Mouse (Mus musculus) kidney, embryonic 14.5 days (tissue): ENCODE results near the gene Lig1. TPM values are rescaled to one million over a fixed set of nuclear protein-coding genes. Genes with fewer than 3 reads are reported as not detected.

ENCODE experiments used
- ATAC-seq: fragments of 200-750 bp; cut with Nextera tagmentation; 2 replicates; pipeline ENCODE4 v1.8.0; 2017; ENCODE audit warnings: moderate number of reproducible peaks, mild to moderate bottlenecking, moderate TSS enrichment, moderate library complexity; ENCODE audit not compliant: low FRiP score, low TSS enrichment
- H3K27ac ChIP-seq: fragments of 300-500 bp; sonication (generic); 2 replicates; pipeline ENCODE4 v1.5.1; 2014; ENCODE audit warnings: low read depth, mild to moderate bottlenecking, low read length, moderate library complexity, mixed read lengths
- H3K27me3 ChIP-seq: fragments of 300-500 bp; sonication (generic); 2 replicates; pipeline ENCODE4 v1.6.1; 2014; ENCODE audit warnings: mild to moderate bottlenecking, low read length; ENCODE audit not compliant: control insufficient read depth, insufficient read depth
- H3K36me3 ChIP-seq: fragments of 300-500 bp; sonication (generic); 2 replicates; pipeline ENCODE4 v1.6.1; 2014; ENCODE audit warnings: low read length, mixed read lengths; ENCODE audit not compliant: control insufficient read depth, insufficient read depth
- H3K4me1 ChIP-seq: fragments of 300-500 bp; sonication (generic); 2 replicates; pipeline ENCODE4 v1.6.1; 2014; ENCODE audit warnings: low read length, mixed read lengths; ENCODE audit not compliant: control insufficient read depth, insufficient read depth
- H3K4me2 ChIP-seq: fragments of 300-500 bp; sonication (generic); replicated peaks from 2 replicates; pipeline ENCODE4 v1.6.1; 2014; ENCODE audit warnings: low read depth, mild to moderate bottlenecking, low read length
- H3K4me3 ChIP-seq: fragments of 300-500 bp; sonication (generic); 2 replicates; pipeline ENCODE4 v1.5.1; 2014; ENCODE audit warnings: mild to moderate bottlenecking, low read length
- H3K9ac ChIP-seq: fragments of 300-500 bp; sonication (generic); 2 replicates; pipeline ENCODE4 v1.6.1; 2014; ENCODE audit warnings: low read depth, mild to moderate bottlenecking, low read length, moderate library complexity
- H3K9me3 ChIP-seq: fragments of 300-500 bp; sonication (generic); 2 replicates; pipeline ENCODE4 v1.6.1; 2016; ENCODE audit warnings: low read length; ENCODE audit not compliant: control insufficient read depth
- WGBS: fragments of 180-500 bp; shearing (Covaris S2); extraction: QIAGEN DNeasy Blood & Tissue Kit; methylation state at CpG from one replicate; pipeline ENCODE4 v1.1.7; 2014; 5-methylcytosine and 5-hydroxymethylcytosine counted together
- polyA plus RNA-seq: library from polyadenylated mRNA; unstranded; fragments of >200 nt; fragmentation: Nextera tagmentation; extraction: Ambion mirVana; gene quantifications from 2 replicates; pipeline ENCODE4 v1.2.1, GENCODE M21; 2014

The Lig1 gene
- polyA plus RNA-seq, 1 experiment from 2014 or later: 120 TPM

GRCm38 (mm10) chr7:13298821-13299220, 21.7 kb downstream of the Lig1 start:
- Histone ChIP-seq H3K9me3 (no peaks in the 10 kb centered on the region), H3K4me3 (no peak overlapping the region), H3K27me3 (no peaks in the 10 kb centered on the region), H3K36me3 (peaks cover 93% of the 10 kb centered on the region), H3K4me2 (no peak overlapping the region), H3K4me1 (no peaks in the 10 kb centered on the region), H3K27ac (no peak overlapping the region), H3K9ac (no peak overlapping the region)
- 94% methylated on average over 5 of the region's 5 CpGs for WGBS
- no peak for ATAC-seq

GRCm38 (mm10) chr7:13301643-13302042, 24.6 kb downstream of the Lig1 start:
- Histone ChIP-seq H3K9ac (no peak overlapping the region), H3K27ac (no peak overlapping the region), H3K9me3 (no peaks in the 10 kb centered on the region), H3K27me3 (no peaks in the 10 kb centered on the region), H3K4me2 (no peak overlapping the region), H3K4me3 (no peak overlapping the region), H3K4me1 (no peaks in the 10 kb centered on the region), H3K36me3 (peaks cover 90% of the 10 kb centered on the region)
- no peak for ATAC-seq
- 95% methylated on average over 1 of the region's 1 CpGs for WGBS

DNA sequence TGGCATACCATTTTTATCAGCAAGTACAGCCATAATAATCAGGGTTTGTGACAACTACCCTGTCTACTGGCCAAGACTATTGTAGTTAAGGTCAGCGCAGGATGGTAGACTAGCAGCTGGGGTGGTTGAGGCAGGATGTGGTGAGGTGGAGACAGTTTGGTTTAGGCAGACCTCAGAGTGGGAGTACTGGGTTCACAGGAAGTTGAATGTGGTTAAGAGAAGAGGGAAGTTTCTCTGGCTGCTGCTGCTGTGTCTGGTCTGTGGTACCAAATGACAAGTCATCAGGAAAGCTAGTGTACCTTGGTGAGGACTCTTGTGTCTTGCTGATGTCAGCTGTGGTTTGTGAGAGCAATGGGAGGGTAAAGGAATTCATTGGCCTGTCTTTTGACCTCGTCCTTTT, 25.7 kb downstream of the Lig1 start:
- H3K9me3 ChIP-seq: no peaks in the 10 kb centered on the region
- no peaks in the 10 kb centered on the region for H3K27me3 ChIP-seq
- 92% methylated on average over 2 of the region's 2 CpGs for WGBS
- H3K9ac ChIP-seq: no peak overlapping the region
- ATAC-seq: no peak
- peaks cover 89% of the 10 kb centered on the region for H3K36me3 ChIP-seq
- H3K4me3 ChIP-seq: no peak overlapping the region
- no peak overlapping the region for H3K27ac ChIP-seq
- no peak overlapping the region for H3K4me2 ChIP-seq
- no peaks in the 10 kb centered on the region for H3K4me1 ChIP-seq

- H3K27me3 ChIP-seq: no peaks in the 10 kb centered on the region
- no peak overlapping the region for H3K4me2 ChIP-seq
- no peak for ATAC-seq
- peaks cover 91% of the 10 kb centered on the region for H3K36me3 ChIP-seq
- H3K4me1 ChIP-seq: no peaks in the 10 kb centered on the region
- no peak overlapping the region for H3K9ac ChIP-seq
- H3K9me3 ChIP-seq: no peaks in the 10 kb centered on the region
- H3K27ac ChIP-seq: no peak overlapping the region
- H3K4me3 ChIP-seq: no peak overlapping the region
Observed at GRCm38 (mm10) chr7:13303372-13303771, 26.3 kb downstream of the Lig1 start.

DNA sequence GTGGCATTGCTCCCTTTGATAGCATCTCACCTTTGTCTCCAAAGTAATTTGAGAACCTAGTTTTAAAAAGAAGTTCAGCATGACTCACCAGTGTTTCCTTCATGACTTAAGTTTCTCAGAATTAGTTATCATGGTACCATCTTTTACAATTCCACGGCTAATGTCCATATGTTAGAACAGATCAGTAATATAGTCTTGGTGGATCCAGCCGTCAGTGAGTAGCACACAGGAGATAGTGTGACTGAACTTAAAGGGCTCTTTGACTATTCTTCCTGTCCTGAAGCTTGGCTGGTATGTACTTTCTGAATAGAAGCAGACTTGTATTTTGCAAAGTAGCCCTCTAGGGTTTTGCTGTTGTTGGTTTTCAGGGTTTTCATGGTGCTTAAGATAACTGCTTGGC, 32.3 kb downstream of the Lig1 start:
- Histone ChIP-seq H3K9me3 (no peaks in the 10 kb centered on the region), H3K4me1 (no peaks in the 10 kb centered on the region), H3K27me3 (no peaks in the 10 kb centered on the region), H3K36me3 (peaks cover 83% of the 10 kb centered on the region), H3K4me2 (no peak overlapping the region), H3K27ac (no peak overlapping the region), H3K9ac (no peak overlapping the region), H3K4me3 (no peak overlapping the region)
- no peak for ATAC-seq
- 86% methylated on average over 2 of the region's 2 CpGs for WGBS

- ATAC-seq: no peak
- 98% methylated on average over 6 of the region's 6 CpGs for WGBS
- peaks cover 73% of the 10 kb centered on the region for H3K36me3 ChIP-seq
Observed at GRCm38 (mm10) chr7:13310493-13311199, 33.6 kb downstream of the Lig1 start.

DNA sequence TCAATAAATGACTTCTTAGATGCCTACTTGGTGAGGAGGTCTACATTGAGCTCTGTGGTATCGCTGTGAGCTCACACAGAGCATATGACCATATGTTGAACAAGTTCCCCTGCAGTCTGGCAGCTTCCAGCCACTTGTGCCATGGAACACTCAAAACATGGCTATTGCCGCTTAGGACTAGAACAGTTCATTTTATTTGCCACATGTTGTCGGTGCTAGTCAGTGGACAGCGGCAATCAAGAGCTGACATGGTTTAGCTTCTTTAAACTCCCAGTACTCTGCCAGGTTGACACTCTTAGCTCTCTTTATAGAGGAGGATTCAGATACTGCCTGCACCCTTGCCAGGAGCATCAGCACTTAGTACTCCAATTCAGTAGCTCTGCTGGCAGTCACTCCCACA, 34.3 kb downstream of the Lig1 start:
- ATAC-seq: no peak
- Histone ChIP-seq H3K4me3 (no peak overlapping the region), H3K27ac (no peak overlapping the region), H3K27me3 (no peaks in the 10 kb centered on the region), H3K9me3 (no peaks in the 10 kb centered on the region), H3K36me3 (peaks cover 65% of the 10 kb centered on the region), H3K4me1 (no peaks in the 10 kb centered on the region), H3K4me2 (no peak overlapping the region), H3K9ac (no peak overlapping the region)
- 91% methylated on average over 4 of the region's 4 CpGs for WGBS

More at GRCm38 (mm10) chr7:13310493-13311199, 33.6 kb downstream of the Lig1 start:
- Histone ChIP-seq H3K4me2 (no peak overlapping the region), H3K27ac (no peak overlapping the region), H3K27me3 (no peaks in the 10 kb centered on the region), H3K9ac (no peak overlapping the region), H3K4me1 (no peaks in the 10 kb centered on the region), H3K4me3 (no peak overlapping the region), H3K9me3 (no peaks in the 10 kb centered on the region)

DNA sequence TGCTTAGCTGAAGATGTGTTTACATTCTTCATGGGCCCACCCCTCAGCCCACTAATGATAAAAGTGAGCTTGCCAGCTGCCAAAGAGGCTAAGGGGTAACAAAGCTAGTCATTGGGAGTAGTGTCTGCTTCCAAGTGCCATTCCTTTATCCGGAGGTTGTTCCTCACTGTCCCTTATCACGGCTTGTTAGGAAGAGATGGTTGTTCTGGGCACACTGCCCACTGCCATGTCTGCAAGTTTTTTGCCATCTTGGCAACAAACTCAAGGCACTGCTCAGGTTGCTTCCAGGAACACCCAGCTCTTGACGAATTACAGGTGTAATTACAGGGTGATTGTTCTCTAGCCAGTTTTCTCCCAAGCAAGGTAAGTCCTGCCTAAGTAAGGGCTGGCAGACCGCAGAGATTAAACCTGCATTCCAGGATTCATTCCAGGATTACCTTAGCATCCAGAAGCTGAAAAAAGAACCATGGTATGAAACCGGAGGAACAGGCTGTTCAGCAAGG, 37.1 kb downstream of the Lig1 start:
- Histone ChIP-seq H3K9ac (no peak overlapping the region), H3K27me3 (no peaks in the 10 kb centered on the region), H3K27ac (no peak overlapping the region), H3K4me2 (no peak overlapping the region), H3K9me3 (no peaks in the 10 kb centered on the region), H3K36me3 (peaks cover 39% of the 10 kb centered on the region), H3K4me1 (no peaks in the 10 kb centered on the region), H3K4me3 (no peak overlapping the region)
- 87% methylated on average over 5 of the region's 5 CpGs for WGBS
- no peak for ATAC-seq

DNA sequence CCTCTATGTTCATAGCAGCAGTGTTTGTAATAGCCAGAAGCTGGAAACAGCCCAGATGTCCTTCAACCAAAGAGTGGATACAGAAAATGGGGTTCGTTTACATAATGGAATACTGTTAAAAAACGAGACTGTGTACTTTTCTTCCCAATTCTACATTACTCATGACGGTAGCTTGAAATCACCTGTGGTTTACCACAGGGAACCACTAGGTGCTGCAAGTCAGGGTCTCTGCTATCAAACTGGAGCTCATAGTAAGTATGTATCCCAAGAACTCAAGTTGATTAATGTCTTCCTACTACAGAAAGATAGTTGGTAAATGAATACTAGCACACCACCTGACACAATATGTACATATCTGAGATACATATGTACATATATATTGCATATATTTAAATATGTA, 44.3 kb downstream of the Lig1 start:
- H3K36me3 ChIP-seq: no peaks in the 10 kb centered on the region
- no peak overlapping the region for H3K9ac ChIP-seq
- ATAC-seq: no peak
- H3K27me3 ChIP-seq: no peaks in the 10 kb centered on the region
- WGBS: 92% methylated on average over 3 of the region's 3 CpGs
- no peak overlapping the region for H3K4me3 ChIP-seq
- H3K4me1 ChIP-seq: no peaks in the 10 kb centered on the region
- no peak overlapping the region for H3K4me2 ChIP-seq
- H3K27ac ChIP-seq: no peak overlapping the region
- no peaks in the 10 kb centered on the region for H3K9me3 ChIP-seq
